Mouse (Mus musculus) heart, postnatal 0 days (tissue): Measurements from ENCODE around the gene Tob1. TPM values are rescaled to one million over a fixed set of nuclear protein-coding genes. Genes with fewer than 3 reads are reported as not detected.

Source experiments
- ATAC-seq: fragments of 200-750 bp; cut with Nextera tagmentation; 2 replicates; pipeline ENCODE4 v1.8.0; 2017; ENCODE audit warnings: low read depth, moderate number of reproducible peaks, moderate library complexity; ENCODE audit not compliant: insufficient read depth
- DNase-seq: peaks from one replicate; pipeline ENCODE4 v3.0.0-alpha.2; 2016; ENCODE audit warnings: low spot score
- H3K27ac ChIP-seq: fragments of 300-500 bp; sonication (generic); 2 replicates; pipeline ENCODE4 v1.5.1; 2014; ENCODE audit warnings: low read depth, mild to moderate bottlenecking
- H3K27me3 ChIP-seq: fragments of 300-500 bp; sonication (generic); 2 replicates; pipeline ENCODE4 v1.6.1; 2014; ENCODE audit warnings: low read length, mixed read lengths; ENCODE audit not compliant: control insufficient read depth, insufficient read depth
- H3K36me3 ChIP-seq: fragments of 300-500 bp; sonication (generic); replicated peaks from 2 replicates; pipeline ENCODE4 v1.6.1; 2014; ENCODE audit warnings: low read length, mixed read lengths; ENCODE audit not compliant: control insufficient read depth, insufficient read depth
- H3K4me1 ChIP-seq: fragments of 300-500 bp; sonication (generic); 2 replicates; pipeline ENCODE4 v1.6.1; 2014; ENCODE audit warnings: antibody characterized with exemption; ENCODE audit not compliant: control insufficient read depth, insufficient read depth
- H3K4me2 ChIP-seq: fragments of 300-500 bp; sonication (generic); 2 replicates; pipeline ENCODE4 v1.6.1; 2014; ENCODE audit warnings: low read depth, mild to moderate bottlenecking, low read length, moderate library complexity
- H3K4me3 ChIP-seq: fragments of 300-500 bp; sonication (generic); 2 replicates; pipeline ENCODE4 v1.5.1; 2014; ENCODE audit warnings: low read depth, low read length
- H3K9ac ChIP-seq: fragments of 300-500 bp; sonication (generic); replicated peaks from 2 replicates; pipeline ENCODE4 v1.6.1; 2014; ENCODE audit warnings: low read depth, low read length, mixed read lengths
- H3K9me3 ChIP-seq: fragments of 300-500 bp; sonication (generic); replicated peaks from 2 replicates; pipeline ENCODE4 v1.6.1; 2016; ENCODE audit warnings: low read length; ENCODE audit not compliant: control insufficient read depth
- CTCF ChIP-seq: IDR thresholded peaks from 2 replicates; pipeline ENCODE4 v1.5.1; 2016; ENCODE audit warnings: antibody characterized with exemption, control low read depth, low read depth
- EP300 ChIP-seq: IDR thresholded peaks from 2 replicates; pipeline ENCODE4 v1.6.1; 2016; ENCODE audit warnings: antibody characterized with exemption, low read depth
- WGBS: fragments of 180-500 bp; shearing (Covaris S2); extraction: QIAGEN DNeasy Blood & Tissue Kit; methylation state at CpG from one replicate; pipeline ENCODE4 v1.1.7; 2014; 5-methylcytosine and 5-hydroxymethylcytosine counted together
- polyA plus RNA-seq: library from polyadenylated mRNA; unstranded; fragments of >200 nt; fragmentation: Nextera tagmentation; extraction: Ambion mirVana; gene quantifications from 2 replicates; pipeline ENCODE4 v1.2.1, GENCODE M21; 2015
- total RNA-seq: library from RNA; depleted of rRNA; stranded (reverse); fragments of >200 nt; gene quantifications from 2 replicates; pipeline ENCODE4 v1.2.3, GENCODE M21; 2014; ENCODE audit warnings: low replicate concordance; rRNA removed

Gene Tob1
- total and polyA plus RNA-seq, 2 experiments from 2014 or later, result 42.6 to 72.5 TPM

- Histone ChIP-seq H3K27me3 (no peaks in the 10 kb centered on the region), H3K9me3 (no peaks in the 10 kb centered on the region), H3K4me3 (no peak overlapping the region), H3K4me2 (no peak overlapping the region), H3K36me3 (no peaks in the 10 kb centered on the region), H3K9ac (no peak overlapping the region), H3K4me1 (no peaks in the 10 kb centered on the region), H3K27ac (no peak overlapping the region)
- ATAC-seq (no peak), DNase-seq (no peak)
- 78% methylated on average over 10 of the region's 10 CpGs for WGBS
- TF ChIP-seq EP300, result no peak
- no peak for TF ChIP-seq CTCF
These were observed 42.4 kb downstream of the Tob1 start for GRCm38 (mm10) chr11:94253691-94254090.

- no peaks in the 10 kb centered on the region for H3K4me1 ChIP-seq
- H3K4me3 ChIP-seq, result no peak overlapping the region
- no peaks in the 10 kb centered on the region for H3K36me3 ChIP-seq
- DNase-seq (no peak), ATAC-seq (no peak)
- H3K9ac ChIP-seq, result no peak overlapping the region
- WGBS, result 65% methylated on average over 5 of the region's 5 CpGs
- no peak overlapping the region for H3K4me2 ChIP-seq
- no peaks in the 10 kb centered on the region for H3K9me3 ChIP-seq
- H3K27ac ChIP-seq, result no peak overlapping the region
- TF ChIP-seq EP300, result no peak
- TF ChIP-seq CTCF, result no peak
- H3K27me3 ChIP-seq, result no peaks in the 10 kb centered on the region
These were observed 44.5 kb downstream of the Tob1 start for GRCm38 (mm10) chr11:94255733-94256132.

GRCm38 (mm10) chr11:94257987-94258386, 46.7 kb downstream of the Tob1 start:
- no peak for ATAC-seq
- Histone ChIP-seq H3K36me3 (no peaks in the 10 kb centered on the region), H3K27ac (no peak overlapping the region), H3K4me3 (no peak overlapping the region), H3K4me2 (no peak overlapping the region), H3K27me3 (no peaks in the 10 kb centered on the region), H3K9ac (no peak overlapping the region), H3K4me1 (no peaks in the 10 kb centered on the region), H3K9me3 (no peaks in the 10 kb centered on the region)
- 44% methylated on average over 14 of the region's 14 CpGs for WGBS
- TF ChIP-seq EP300, result no peak
- TF ChIP-seq CTCF, result no peak
- DNase-seq, result peak; percentile 39

GRCm38 (mm10) chr11:94259814-94260213, 48.6 kb downstream of the Tob1 start:
- Histone ChIP-seq H3K9me3 (no peaks in the 10 kb centered on the region), H3K4me1 (no peaks in the 10 kb centered on the region), H3K4me3 (no peak overlapping the region), H3K27me3 (no peaks in the 10 kb centered on the region), H3K27ac (no peak overlapping the region), H3K9ac (no peak overlapping the region), H3K4me2 (no peak overlapping the region), H3K36me3 (no peaks in the 10 kb centered on the region)
- TF ChIP-seq CTCF (no peak), EP300 (no peak)
- ATAC-seq (no peak), DNase-seq (no peak)
- WGBS, result 80% methylated on average over 4 of the region's 4 CpGs

GRCm38 (mm10) chr11:94261585-94262370, 50.5 kb downstream of the Tob1 start:
- no peak overlapping the region for H3K4me3 ChIP-seq
- H3K36me3 ChIP-seq, result no peaks in the 10 kb centered on the region
- no peak for ATAC-seq
- 71% methylated on average over 6 of the region's 6 CpGs for WGBS
- H3K9me3 ChIP-seq, result no peaks in the 10 kb centered on the region
- H3K27ac ChIP-seq, result no peak overlapping the region
- no peak overlapping the region for H3K9ac ChIP-seq
- DNase-seq, result no peak
- TF ChIP-seq CTCF, result no peak
- no peak for TF ChIP-seq EP300
- H3K4me1 ChIP-seq, result 0 out of 2 replicates have a peak, but pooled peaks cover 4% of the 10 kb centered on the region
- H3K27me3 ChIP-seq, result no peaks in the 10 kb centered on the region
- H3K4me2 ChIP-seq, result no peak overlapping the region

Other genes with a start within 250 kb of the Tob1 start
- 61.8 and 75.6 TPM in 2 replicates for gene Gm20390, start 243.2 kb upstream of the Tob1 start, total RNA-seq
- 183 and 191 TPM in 2 replicates for gene Gm20390, start 243.2 kb upstream of the Tob1 start, polyA plus RNA-seq
- gene Nme1, start 242.9 kb upstream of the Tob1 start, total RNA-seq, result 17.2 and 46.8 TPM in 2 replicates
- 56.1 and 63.1 TPM in 2 replicates for gene Nme1, start 242.9 kb upstream of the Tob1 start, polyA plus RNA-seq
- gene Spag9, start 215.4 kb upstream of the Tob1 start, total RNA-seq, result 47.8 and 48.7 TPM in 2 replicates
- gene Spag9, start 215.4 kb upstream of the Tob1 start, polyA plus RNA-seq, result 39.5 and 40.0 TPM in 2 replicates
- 0.76 and 2.7 TPM in 2 replicates for gene Wfikkn2, start 34.6 kb downstream of the Tob1 start, total RNA-seq
- 1.6 and 1.7 TPM in 2 replicates for gene Wfikkn2, start 34.6 kb downstream of the Tob1 start, polyA plus RNA-seq
- gene Gm21885, start 70.4 kb downstream of the Tob1 start, total RNA-seq, result not detected in 2 replicates
- 0.15 and 0.30 TPM in 2 replicates for gene Gm21885, start 70.4 kb downstream of the Tob1 start, polyA plus RNA-seq
- gene Luc7l3, start 110.5 kb downstream of the Tob1 start, total RNA-seq, result 17.9 and 29.2 TPM in 2 replicates
- gene Luc7l3, start 110.5 kb downstream of the Tob1 start, polyA plus RNA-seq, result 49.2 and 51.9 TPM in 2 replicates
- 164 and 181 TPM in 2 replicates for gene Ankrd40, start 116.5 kb downstream of the Tob1 start, total RNA-seq
- 53.7 and 54.6 TPM in 2 replicates for gene Ankrd40, start 116.5 kb downstream of the Tob1 start, polyA plus RNA-seq
- 2.2 and 14.5 TPM in 2 replicates for gene Abcc3, start 181.5 kb downstream of the Tob1 start, total RNA-seq
- gene Abcc3, start 181.5 kb downstream of the Tob1 start, polyA plus RNA-seq, result 0.72 and 0.88 TPM in 2 replicates